Mouse (Mus musculus) bone marrow macrophage, adult 2 months (primary cell): ENCODE results near the gene Tnfrsf22.

Experiments used
- CTCF ChIP-seq: IDR thresholded peaks from 2 replicates; pipeline ENCODE4 v1.5.1; 2012; ENCODE audit warnings: low read depth, mild to moderate bottlenecking, low read length, moderate library complexity
- POLR2A ChIP-seq: IDR thresholded peaks from 2 replicates; pipeline ENCODE4 v1.6.1; 2012; ENCODE audit warnings: mild to moderate bottlenecking, low read depth, low read length, borderline replicate concordance

GRCm38 (mm10) chr7:143620951-143621350 lies 28.5 kb downstream of the Tnfrsf22 start:
- TF ChIP-seq POLR2A = no peak
- TF ChIP-seq CTCF = no peak
